Mouse (Mus musculus) T-cell, adult 66 days (primary cell): ENCODE data around the gene Ythdf2. TPM values are rescaled to one million over a fixed set of nuclear protein-coding genes. Genes with fewer than 3 reads are reported as not detected.

Experiments used
- total RNA-seq, 2 experiments: library from RNA; stranded (reverse); gene quantifications; 3 replicates in 1 of 2; 4 replicates in 1 of 2; pipeline ENCODE4 v1.2.4; 2023

Ythdf2 gene
- total RNA-seq: 10 to 100 TPM; 76.0 to 85.7 TPM

GRCm38 (mm10) chr4:132211953-132212734 lies at the start of gene Ythdf2:
Gene Ythdf2 (minus strand): TSS chr4:132212303.

GRCm38 (mm10) chr4:132144080-132144841 lies 67.8 kb downstream of the Ythdf2 start, which contains the start of gene Oprd1:
Gene Oprd1 (minus strand): TSS chr4:132144486.

Other genes starting within 250 kb of the Ythdf2 start
- under 1 TPM; 0.24 to 0.61 TPM for gene Gm10300, start 137.6 kb downstream of the Ythdf2 start, total RNA-seq
- 100 to 1,000 TPM; 135 to 145 TPM for gene Epb41, start 137.0 kb downstream of the Ythdf2 start, total RNA-seq
- gene Oprd1, start 67.8 kb downstream of the Ythdf2 start, total RNA-seq: not detected
- 10 to 100 TPM; 39.5 to 42.0 TPM for gene Gmeb1, start 49.3 kb upstream of the Ythdf2 start, total RNA-seq
- 10 to 100 TPM; 37.3 to 42.9 TPM for gene Taf12, start 62.1 kb upstream of the Ythdf2 start, total RNA-seq
- not detected for gene Rab42, start 91.1 kb upstream of the Ythdf2 start, total RNA-seq
- 10 to 100 TPM; 30.1 to 31.1 TPM for gene Trnau1ap, start 117.2 kb upstream of the Ythdf2 start, total RNA-seq
- 10 to 100 TPM; 13.4 to 21.2 TPM for gene Rcc1, start 141.3 kb upstream of the Ythdf2 start, total RNA-seq
- 10 to 100 TPM; 17.2 to 21.6 TPM for gene Phactr4, start 210.2 kb upstream of the Ythdf2 start, total RNA-seq